Mouse (Mus musculus) stomach, postnatal 0 days (tissue): ENCODE data around the gene Galnt2.

ENCODE experiments used
- CTCF ChIP-seq: IDR thresholded peaks from 2 replicates; pipeline ENCODE4 v1.5.1; 2016; ENCODE audit warnings: antibody characterized with exemption, low read depth, mild to moderate bottlenecking, moderate library complexity
- EP300 ChIP-seq: optimal IDR thresholded peaks from 2 replicates; pipeline ENCODE3; 2016; ENCODE audit warnings: antibody characterized with exemption

- TF ChIP-seq CTCF (no peak), EP300 (no peak)
These were observed 79.9 kb downstream of the Galnt2 start for GRCm38 (mm10) chr8:124311111-124311510.
